23 mouse cellular contexts compared by ENCODE assay signal in the genomic region with DNA sequence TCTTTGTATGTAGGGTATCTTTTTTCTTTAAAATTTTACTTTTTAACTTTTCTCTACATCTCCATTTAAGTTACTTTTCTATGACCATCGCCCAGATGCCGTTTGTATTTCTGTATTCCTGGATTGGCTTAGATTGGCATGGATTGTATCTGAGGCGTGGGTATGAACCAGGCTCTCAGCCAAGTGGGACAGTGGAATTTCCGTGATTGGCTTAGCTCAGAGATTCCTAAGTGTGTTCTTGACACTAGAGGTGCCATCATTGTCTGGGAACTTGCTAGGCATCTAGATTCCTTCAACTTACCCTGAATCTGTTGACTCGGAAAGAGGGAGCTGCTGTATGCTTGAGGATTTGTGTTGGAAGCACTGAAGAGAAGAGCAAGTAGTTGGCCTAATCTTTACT. TPM values are rescaled to one million over a fixed set of nuclear protein-coding genes. Genes with fewer than 3 reads are reported as not detected.
A peak's percentile ranks its signal among the peaks of the same experiment; 100 is the strongest.
DNase-seq lines count a peak whose midpoint lies in the region; ATAC-seq and TF ChIP-seq lines count a peak whose summit lies in the region.
"Had no signal": no experiment of that assay in that cellular context is flagged by ENCODE, and none has a peak within 500 bp of the region (broad histone marks: within the 10 kb centered on the region; RNA-seq: fewer than 3 reads in every experiment).

No protein-coding gene starts in this region.

- intact Hi-C loops in left cerebral cortex, adult 2 months (cut with DNase I), result no loop called here
- intact Hi-C loops in left cerebral cortex, postnatal 36 days (cut with DNase I), result no loop called here

- H3K27me3 ChIP-seq in forebrain, embryonic 13.5 days, result no peaks in the 10 kb centered on the region
- peaks cover 4% of the 10 kb centered on the region for H3K27me3 ChIP-seq in forebrain, embryonic 10.5 days (ENCODE audit: poor library complexity, severe bottlenecking)
- H3K27me3 ChIP-seq: hindbrain, embryonic 12.5 days; midbrain, embryonic 15.5 days had no signal

- no peak overlapping the region for H3K4me3 ChIP-seq in forebrain, embryonic 13.5 days
- H3K4me3 ChIP-seq in forebrain, embryonic 10.5 days, result no peak overlapping the region
- H3K4me3 ChIP-seq in left cerebral cortex, adult 2 months, result no peak overlapping the region
- H3K4me3 ChIP-seq: heart, adult 2 months; heart, embryonic 13.5 days; hindbrain, embryonic 12.5 days; limb, embryonic 10.5 days; liver, embryonic 15.5 days; lung, embryonic 15.5 days; midbrain, embryonic 15.5 days; myocyte had no signal

- no peak overlapping the region for H3K9ac ChIP-seq in forebrain, embryonic 13.5 days
- H3K9ac ChIP-seq: heart, embryonic 13.5 days; hindbrain, embryonic 12.5 days; liver, embryonic 15.5 days; lung, embryonic 15.5 days; midbrain, embryonic 15.5 days had no signal

- no peak for ATAC-seq in forebrain, embryonic 13.5 days
- ATAC-seq: intestine, postnatal 0 days; midbrain, embryonic 15.5 days had no signal

- H3K9me3 ChIP-seq in forebrain, embryonic 13.5 days (replicated peaks), result no peaks in the 10 kb centered on the region
- no peaks in the 10 kb centered on the region for H3K9me3 ChIP-seq in forebrain, embryonic 10.5 days
- H3K9me3 ChIP-seq: heart, embryonic 13.5 days; hindbrain, embryonic 12.5 days; limb, embryonic 10.5 days; liver, embryonic 15.5 days; lung, embryonic 15.5 days; midbrain, embryonic 15.5 days had no signal

- peaks cover 56% of the 10 kb centered on the region for H3K4me1 ChIP-seq in forebrain, embryonic 13.5 days
- H3K4me1 ChIP-seq in forebrain, embryonic 10.5 days, result peaks cover 31% of the 10 kb centered on the region

- peaks cover 28% of the 10 kb centered on the region for H3K36me3 ChIP-seq in forebrain, embryonic 13.5 days (ENCODE audit: poor library complexity, severe bottlenecking)
- H3K36me3 ChIP-seq in forebrain, embryonic 10.5 days (replicated peaks), result peaks cover 27% of the 10 kb centered on the region
- H3K36me3 ChIP-seq: heart, embryonic 13.5 days; limb, embryonic 10.5 days; liver, embryonic 15.5 days; lung, embryonic 15.5 days had no signal

- WGBS in forebrain, embryonic 13.5 days, result 60% methylated on average over 5 of the region's 5 CpGs
- 78% methylated on average over 5 of the region's 5 CpGs for WGBS in forebrain, embryonic 10.5 days

- no peak overlapping the region for H3K27ac ChIP-seq in forebrain, embryonic 13.5 days
- no peak overlapping the region for H3K27ac ChIP-seq in forebrain, embryonic 10.5 days
- H3K27ac ChIP-seq in left cerebral cortex, adult 2 months, result peak overlapping the region; percentile 15; the same call in 1 of the 2 replicates
- H3K27ac ChIP-seq: heart, adult 2 months; heart, embryonic 13.5 days; hindbrain, embryonic 12.5 days; limb, embryonic 10.5 days; liver, embryonic 15.5 days; lung, embryonic 15.5 days; midbrain, embryonic 15.5 days had no signal

- peak; percentile 18 to 36 for DNase-seq in cerebellum, adult 18-20 months
- DNase-seq in cerebellum, adult 9-11 months, result no peak
- no peak for DNase-seq in forebrain, embryonic 10.5 days (ENCODE audit: extremely low spot score, low spot score)
- DNase-seq in left cerebral cortex, adult 2 months (ENCODE audit: extremely low spot score in 1 of 2, low spot score in 2 of 2), result no peak
- DNase-seq in left cerebral cortex, postnatal 36 days (ENCODE audit: low spot score in 2 of 2), result no peak
- peak; percentile 72 for DNase-seq in brain, adult 2 months (ENCODE audit: low read depth, low spot score)
- no peak for DNase-seq in lung, postnatal 36 days
- DNase-seq: adrenal gland, postnatal 14 days; gastrocnemius, postnatal 25 days; heart, adult 2 months; kidney, postnatal 4 days; liver; lung, postnatal 4 days; spleen, adult 18-20 months had no signal

- peak overlapping the region; percentile 36 for H3K4me2 ChIP-seq in forebrain, embryonic 13.5 days
- H3K4me2 ChIP-seq: heart, embryonic 13.5 days; hindbrain, embryonic 12.5 days; liver, embryonic 15.5 days; lung, embryonic 15.5 days; midbrain, embryonic 15.5 days had no signal

- TF ChIP-seq CTCF in left cerebral cortex, adult 2 months (IDR thresholded peaks at IDR 0.05), result no peak

RNA-seq across cellular contexts. Expression of a gene that starts 5.4 kb away (rescaled TPM):
- polyA plus RNA-seq in forebrain, embryonic 13.5 days (2015; fragmentation: Nextera tagmentation; extraction: Ambion mirVana), result 11.4 and 14.0 TPM in 2 replicates
- 4.2 and 4.3 TPM in 2 replicates for polyA plus RNA-seq in forebrain, embryonic 10.5 days (2016; fragmentation: Nextera tagmentation; extraction: Ambion mirVana)
- 10 to 100 TPM; 41.6 to 42.4 TPM for total RNA-seq in left cerebral cortex, adult 2 months (2021)
- 10 to 100 TPM; 46.2 to 48.1 TPM for total RNA-seq in left cerebral cortex, postnatal 36 days (2021)
- total RNA-seq: gastrocnemius, postnatal 25 days had no signal
- polyA plus RNA-seq: myocyte had no signal

Comparison
In these comparisons a context has a peak if more than half of its experiments do, and no peak if none do; other contexts are left out.
1. DNase-seq: peak in cerebellum, adult 18-20 months (2 of 2) and brain, adult 2 months (single experiment); none in cerebellum, adult 9-11 months (single experiment), forebrain, embryonic 10.5 days (single experiment), left cerebral cortex, adult 2 months (0 of 2), left cerebral cortex, postnatal 36 days (0 of 2) and lung, postnatal 36 days (single experiment).